Mouse (Mus musculus): ENCODE results near the gene Zfp536. TPM values are rescaled to one million over a fixed set of nuclear protein-coding genes. Genes with fewer than 3 reads are reported as not detected.

The Zfp536 gene
- polyA plus RNA-seq, 1 experiment from 2014 or later, result 7.2 TPM

DNA sequence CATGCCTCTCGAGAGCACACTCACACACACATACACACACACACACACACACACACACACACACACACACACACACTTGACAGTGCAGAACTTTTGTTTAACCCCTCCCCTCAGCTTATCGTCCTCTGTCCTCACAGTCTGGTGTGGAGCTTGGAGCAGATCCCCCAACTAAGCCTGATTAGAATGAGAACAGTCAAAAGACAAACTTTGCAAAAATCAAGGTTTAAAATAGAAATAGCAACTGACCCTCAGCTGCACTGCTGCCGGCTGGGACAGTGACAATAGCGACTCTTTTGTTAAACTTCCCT is 37.1 kb downstream of the Zfp536 start:
- ATAC-seq (ENCODE audit: low read depth), result no peak
- DNase-seq (ENCODE audit: low spot score), result no peak
- no peaks in the 10 kb centered on the region for H3K4me1 ChIP-seq (ENCODE audit: control insufficient read depth, insufficient read depth, low read length)
- no peak overlapping the region for H3K4me3 ChIP-seq (ENCODE audit: low read depth, low read length)
- H3K4me2 ChIP-seq (ENCODE audit: low read depth, low read length), result no peak overlapping the region
- no peaks in the 10 kb centered on the region for H3K36me3 ChIP-seq (ENCODE audit: control insufficient read depth, insufficient read depth, low read length)
- 29% methylated on average over 4 of the region's 4 CpGs for WGBS
- no peak overlapping the region for H3K27ac ChIP-seq (replicated peaks; ENCODE audit: low read depth, low read length)
- no peaks in the 10 kb centered on the region for H3K9me3 ChIP-seq (ENCODE audit: control insufficient read depth, low read length)
- no peaks in the 10 kb centered on the region for H3K27me3 ChIP-seq (replicated peaks; ENCODE audit: control insufficient read depth, insufficient read depth, low read length)
- H3K9ac ChIP-seq (ENCODE audit: low read depth, low read length), result no peak overlapping the region

DNA sequence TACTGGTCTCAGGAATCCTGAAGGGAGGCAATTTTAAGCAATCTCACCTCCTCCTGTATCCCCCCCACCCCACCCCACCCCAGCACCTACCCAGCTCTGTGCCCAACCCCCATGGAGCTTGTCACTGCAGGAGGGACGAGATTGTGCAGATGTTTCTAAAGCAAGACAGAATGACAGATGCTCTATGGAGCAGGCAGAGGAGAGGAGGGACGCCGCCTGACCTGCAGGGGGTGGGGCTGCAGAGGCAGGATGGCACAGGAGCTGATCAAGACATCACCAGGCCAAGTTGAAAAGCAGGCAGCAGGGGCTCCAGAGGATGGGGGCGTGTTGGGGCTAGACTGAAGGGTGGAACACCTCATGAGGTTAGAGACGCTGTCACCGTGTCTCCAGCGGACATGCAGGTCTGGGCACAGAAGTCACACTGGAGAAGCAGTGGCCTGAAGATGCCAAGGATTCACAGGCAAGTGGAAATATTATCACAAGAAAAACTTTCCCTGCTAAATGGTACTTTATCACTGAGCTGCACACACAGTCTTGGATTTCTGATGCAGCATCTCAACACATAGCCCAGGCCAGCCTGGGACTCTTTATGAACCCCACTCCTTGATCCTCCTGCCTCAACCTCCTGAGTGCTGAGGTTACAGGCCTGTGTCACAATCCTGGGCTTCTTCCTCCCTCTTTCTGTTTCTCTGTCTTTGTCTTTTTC is 37.6 kb downstream of the Zfp536 start:
- DNase-seq (ENCODE audit: low spot score) (no peak), ATAC-seq (ENCODE audit: low read depth) (no peak)
- H3K4me2 ChIP-seq (ENCODE audit: low read depth, low read length), result no peak overlapping the region
- no peaks in the 10 kb centered on the region for H3K36me3 ChIP-seq (ENCODE audit: control insufficient read depth, insufficient read depth, low read length)
- no peaks in the 10 kb centered on the region for H3K9me3 ChIP-seq (ENCODE audit: control insufficient read depth, low read length)
- no peak overlapping the region for H3K4me3 ChIP-seq (ENCODE audit: low read depth, low read length)
- 49% methylated on average over 7 of the region's 7 CpGs for WGBS
- no peak overlapping the region for H3K27ac ChIP-seq (replicated peaks; ENCODE audit: low read depth, low read length)
- H3K4me1 ChIP-seq (ENCODE audit: control insufficient read depth, insufficient read depth, low read length), result no peaks in the 10 kb centered on the region
- H3K9ac ChIP-seq (ENCODE audit: low read depth, low read length), result no peak overlapping the region
- no peaks in the 10 kb centered on the region for H3K27me3 ChIP-seq (replicated peaks; ENCODE audit: control insufficient read depth, insufficient read depth, low read length)

DNA sequence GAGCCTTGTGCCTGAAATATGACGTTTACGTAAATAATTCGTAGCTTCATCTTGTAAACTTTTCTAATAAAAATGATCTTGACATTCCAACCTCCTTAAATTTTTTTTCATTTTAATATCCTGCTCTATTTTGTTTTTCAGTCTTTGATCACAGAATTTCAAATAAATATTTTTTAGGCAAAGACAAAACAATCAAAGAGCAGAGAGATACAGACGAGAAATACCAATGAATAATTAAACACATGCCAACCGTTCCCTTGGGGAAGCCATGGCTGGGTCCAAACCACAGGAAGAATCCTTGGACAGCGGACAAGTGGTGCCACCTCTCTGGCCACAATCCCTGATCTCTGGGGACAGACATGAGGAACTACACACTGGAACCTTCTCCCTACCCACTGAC is 38.3 kb downstream of the Zfp536 start:
- ATAC-seq (ENCODE audit: low read depth) (no peak), DNase-seq (ENCODE audit: low spot score) (no peak)
- Histone ChIP-seq H3K4me3 (ENCODE audit: low read depth, low read length) (no peak overlapping the region), H3K4me1 (ENCODE audit: control insufficient read depth, insufficient read depth, low read length) (no peaks in the 10 kb centered on the region), H3K9ac (ENCODE audit: low read depth, low read length) (no peak overlapping the region), H3K36me3 (ENCODE audit: control insufficient read depth, insufficient read depth, low read length) (no peaks in the 10 kb centered on the region), H3K4me2 (ENCODE audit: low read depth, low read length) (no peak overlapping the region), H3K27ac (replicated peaks; ENCODE audit: low read depth, low read length) (no peak overlapping the region), H3K27me3 (replicated peaks; ENCODE audit: control insufficient read depth, insufficient read depth, low read length) (no peaks in the 10 kb centered on the region), H3K9me3 (ENCODE audit: control insufficient read depth, low read length) (no peaks in the 10 kb centered on the region)
- 69% methylated on average over 6 of the region's 6 CpGs for WGBS

DNA sequence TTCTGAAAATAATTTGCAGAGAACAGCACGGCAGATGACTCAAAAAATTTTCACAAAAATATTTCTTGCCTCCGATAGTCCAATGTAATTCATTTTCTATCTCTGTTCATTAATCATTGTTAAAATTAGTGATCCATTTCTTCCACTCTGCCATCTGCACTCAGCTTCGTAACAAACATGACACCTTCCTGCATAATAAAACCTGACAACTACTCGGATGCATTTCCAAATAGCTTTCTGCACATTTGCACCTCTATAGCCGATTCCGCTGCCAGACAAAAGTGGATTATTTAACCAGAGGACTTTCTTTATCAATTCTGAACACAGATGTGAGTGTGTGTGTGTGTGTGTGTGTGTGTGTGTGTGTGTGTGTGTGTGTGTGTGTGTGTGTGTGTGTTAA is 38.9 kb downstream of the Zfp536 start:
- DNase-seq (ENCODE audit: low spot score) (no peak), ATAC-seq (ENCODE audit: low read depth) (no peak)
- Histone ChIP-seq H3K9ac (ENCODE audit: low read depth, low read length) (no peak overlapping the region), H3K4me3 (ENCODE audit: low read depth, low read length) (no peak overlapping the region), H3K4me1 (ENCODE audit: control insufficient read depth, insufficient read depth, low read length) (no peaks in the 10 kb centered on the region), H3K9me3 (ENCODE audit: control insufficient read depth, low read length) (no peaks in the 10 kb centered on the region), H3K27me3 (replicated peaks; ENCODE audit: control insufficient read depth, insufficient read depth, low read length) (no peaks in the 10 kb centered on the region), H3K36me3 (ENCODE audit: control insufficient read depth, insufficient read depth, low read length) (no peaks in the 10 kb centered on the region), H3K27ac (replicated peaks; ENCODE audit: low read depth, low read length) (no peak overlapping the region), H3K4me2 (ENCODE audit: low read depth, low read length) (no peak overlapping the region)
- WGBS, result 72% methylated on average over 6 of the region's 6 CpGs

DNA sequence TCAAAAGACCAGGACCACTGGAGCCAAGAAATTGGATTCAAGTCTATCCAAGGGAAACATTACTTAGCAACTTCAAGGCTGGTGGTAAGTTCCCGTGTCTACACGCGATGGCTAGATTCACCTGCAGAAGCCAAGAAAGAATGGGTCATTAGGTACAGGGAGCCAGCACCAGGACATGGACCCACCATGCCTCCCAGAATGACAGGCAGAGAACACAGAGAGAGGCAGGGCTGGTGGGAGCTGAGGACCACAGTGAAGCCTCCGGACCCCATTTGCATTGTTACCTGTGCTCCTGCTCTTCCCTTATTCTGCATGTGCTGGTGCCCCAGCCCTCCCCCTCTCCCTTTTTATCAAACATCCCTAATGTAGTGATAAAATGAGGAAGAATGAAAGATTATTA is 39.4 kb downstream of the Zfp536 start:
- 93% methylated on average over 4 of the region's 4 CpGs for WGBS
- Histone ChIP-seq H3K27me3 (replicated peaks; ENCODE audit: control insufficient read depth, insufficient read depth, low read length) (no peaks in the 10 kb centered on the region), H3K4me3 (ENCODE audit: low read depth, low read length) (no peak overlapping the region), H3K4me2 (ENCODE audit: low read depth, low read length) (no peak overlapping the region), H3K36me3 (ENCODE audit: control insufficient read depth, insufficient read depth, low read length) (no peaks in the 10 kb centered on the region), H3K9ac (ENCODE audit: low read depth, low read length) (no peak overlapping the region), H3K27ac (replicated peaks; ENCODE audit: low read depth, low read length) (no peak overlapping the region), H3K9me3 (ENCODE audit: control insufficient read depth, low read length) (no peaks in the 10 kb centered on the region), H3K4me1 (ENCODE audit: control insufficient read depth, insufficient read depth, low read length) (no peaks in the 10 kb centered on the region)
- DNase-seq (ENCODE audit: low spot score), result no peak
- no peak for ATAC-seq (ENCODE audit: low read depth)

DNA sequence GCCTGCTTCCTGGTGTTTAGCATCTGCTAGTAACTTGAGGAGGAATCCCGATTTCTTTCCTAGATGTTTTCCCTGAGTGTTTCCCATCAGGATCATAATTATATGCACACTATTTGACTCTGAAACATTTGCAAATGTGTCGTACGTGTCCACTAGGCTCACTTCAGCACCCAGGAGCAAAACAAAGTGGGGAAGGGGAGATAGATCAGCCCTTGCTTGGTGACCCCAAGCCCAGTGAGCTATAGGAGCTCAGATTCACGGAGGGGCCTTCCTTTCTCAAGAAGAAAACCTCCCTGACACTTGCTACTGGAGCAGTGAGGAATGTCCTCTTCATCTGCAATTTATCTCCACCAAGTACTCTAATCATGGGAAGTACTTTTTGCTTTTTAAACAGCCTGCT is 40.7 kb downstream of the Zfp536 start:
- no peak overlapping the region for H3K9ac ChIP-seq (ENCODE audit: low read depth, low read length)
- WGBS, result 57% methylated on average over 4 of the region's 4 CpGs
- no peak overlapping the region for H3K27ac ChIP-seq (replicated peaks; ENCODE audit: low read depth, low read length)
- no peaks in the 10 kb centered on the region for H3K36me3 ChIP-seq (ENCODE audit: control insufficient read depth, insufficient read depth, low read length)
- no peak overlapping the region for H3K4me2 ChIP-seq (ENCODE audit: low read depth, low read length)
- H3K4me3 ChIP-seq (ENCODE audit: low read depth, low read length), result no peak overlapping the region
- no peak for DNase-seq (ENCODE audit: low spot score)
- no peak for ATAC-seq (ENCODE audit: low read depth)
- no peaks in the 10 kb centered on the region for H3K4me1 ChIP-seq (ENCODE audit: control insufficient read depth, insufficient read depth, low read length)
- H3K9me3 ChIP-seq (ENCODE audit: control insufficient read depth, low read length), result no peaks in the 10 kb centered on the region
- H3K27me3 ChIP-seq (replicated peaks; ENCODE audit: control insufficient read depth, insufficient read depth, low read length), result no peaks in the 10 kb centered on the region

DNA sequence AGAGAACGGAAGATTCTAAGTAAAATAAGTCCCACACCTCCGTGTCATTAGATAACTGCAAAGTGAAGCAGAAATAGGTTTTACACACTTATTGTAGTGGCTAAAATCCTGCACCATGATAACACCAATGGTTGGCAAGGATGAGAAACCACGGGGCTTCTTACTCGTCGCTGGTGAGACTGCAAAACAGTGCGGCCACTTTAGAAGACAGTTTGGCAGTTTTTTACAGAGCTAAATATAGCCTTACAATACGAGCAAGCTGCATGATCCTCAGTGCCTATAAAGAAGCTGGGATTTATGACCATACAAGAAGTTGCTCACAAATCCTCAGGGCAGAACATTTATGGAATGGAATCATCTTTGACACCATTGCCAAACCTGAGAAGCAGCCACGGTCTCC is 45.7 kb downstream of the Zfp536 start:
- Histone ChIP-seq H3K4me3 (ENCODE audit: low read depth, low read length) (no peak overlapping the region), H3K27ac (replicated peaks; ENCODE audit: low read depth, low read length) (no peak overlapping the region), H3K36me3 (ENCODE audit: control insufficient read depth, insufficient read depth, low read length) (no peaks in the 10 kb centered on the region), H3K27me3 (replicated peaks; ENCODE audit: control insufficient read depth, insufficient read depth, low read length) (no peaks in the 10 kb centered on the region), H3K4me1 (ENCODE audit: control insufficient read depth, insufficient read depth, low read length) (no peaks in the 10 kb centered on the region), H3K4me2 (ENCODE audit: low read depth, low read length) (no peak overlapping the region), H3K9ac (ENCODE audit: low read depth, low read length) (no peak overlapping the region), H3K9me3 (ENCODE audit: control insufficient read depth, low read length) (no peaks in the 10 kb centered on the region)
- DNase-seq (ENCODE audit: low spot score), result no peak
- no peak for ATAC-seq (ENCODE audit: low read depth)
- 84% methylated on average over 8 of the region's 8 CpGs for WGBS

DNA sequence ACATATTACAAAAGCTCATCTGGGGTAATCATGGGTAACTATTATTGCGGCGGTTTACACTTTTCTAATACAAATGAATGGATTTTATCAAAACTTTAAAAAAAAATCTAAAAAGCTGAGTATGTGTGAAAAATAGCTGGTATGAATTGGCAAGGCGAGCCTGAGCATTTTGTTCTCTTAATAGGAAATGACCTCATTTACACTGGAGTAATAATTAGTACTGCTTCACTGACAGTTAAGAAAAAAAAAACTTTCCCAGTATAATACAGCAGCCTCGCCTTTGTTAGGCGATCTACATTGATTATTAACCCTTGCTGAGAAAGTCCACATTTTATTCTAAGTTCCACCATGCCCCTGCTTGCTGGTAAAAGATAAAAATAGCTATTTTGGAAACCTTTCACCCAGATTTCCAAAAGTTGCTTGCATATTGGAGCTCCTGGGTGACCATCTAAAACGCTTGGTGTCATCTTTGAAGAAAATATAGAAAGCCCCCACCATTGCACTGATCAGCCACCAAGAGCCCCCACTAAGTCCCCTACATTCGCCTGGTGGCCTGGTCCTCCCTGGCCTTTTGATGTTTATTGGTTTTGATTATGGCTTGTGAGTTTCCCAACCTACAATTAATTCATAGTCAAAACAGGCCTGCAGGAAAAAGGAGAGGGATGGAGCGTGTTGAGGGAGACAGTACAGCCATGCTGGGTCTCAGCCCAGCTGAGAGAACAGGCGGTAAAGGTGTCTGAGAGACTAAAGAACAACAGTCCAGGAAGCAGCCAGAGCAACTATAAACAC is 49.2 kb downstream of the Zfp536 start:
- H3K9ac ChIP-seq (ENCODE audit: low read depth, low read length), result no peak overlapping the region
- H3K4me3 ChIP-seq (ENCODE audit: low read depth, low read length), result no peak overlapping the region
- H3K9me3 ChIP-seq (ENCODE audit: control insufficient read depth, low read length), result no peaks in the 10 kb centered on the region
- H3K27ac ChIP-seq (replicated peaks; ENCODE audit: low read depth, low read length), result no peak overlapping the region
- H3K4me2 ChIP-seq (ENCODE audit: low read depth, low read length), result no peak overlapping the region
- no peaks in the 10 kb centered on the region for H3K27me3 ChIP-seq (replicated peaks; ENCODE audit: control insufficient read depth, insufficient read depth, low read length)
- WGBS, result 63% methylated on average over 9 of the region's 9 CpGs
- DNase-seq (ENCODE audit: low spot score) (peak; percentile 26), ATAC-seq (ENCODE audit: low read depth) (no peak)
- no peaks in the 10 kb centered on the region for H3K4me1 ChIP-seq (ENCODE audit: control insufficient read depth, insufficient read depth, low read length)
- H3K36me3 ChIP-seq (ENCODE audit: control insufficient read depth, insufficient read depth, low read length), result no peaks in the 10 kb centered on the region

DNA sequence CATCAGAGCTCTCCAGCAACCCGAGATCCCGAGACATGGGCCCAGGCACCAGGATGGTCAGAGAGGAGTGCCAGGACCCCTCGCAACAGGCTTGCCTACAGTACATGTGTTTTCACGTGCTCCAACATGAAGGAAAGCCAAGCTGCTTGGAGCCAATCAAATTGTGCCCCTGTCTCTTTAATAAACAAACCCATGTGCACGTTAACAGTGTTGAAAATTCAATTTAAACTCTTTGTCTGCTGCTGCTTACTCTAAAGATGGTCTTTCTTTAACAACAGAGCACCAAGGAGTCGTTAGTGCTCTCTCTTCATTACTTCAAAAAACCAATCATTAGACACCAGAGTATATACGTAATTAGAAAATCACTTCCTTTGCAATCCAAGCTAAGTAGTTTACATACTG is 50.2 kb downstream of the Zfp536 start:
- Histone ChIP-seq H3K4me2 (ENCODE audit: low read depth, low read length) (no peak overlapping the region), H3K4me3 (ENCODE audit: low read depth, low read length) (no peak overlapping the region), H3K4me1 (ENCODE audit: control insufficient read depth, insufficient read depth, low read length) (no peaks in the 10 kb centered on the region), H3K27ac (replicated peaks; ENCODE audit: low read depth, low read length) (no peak overlapping the region), H3K9me3 (ENCODE audit: control insufficient read depth, low read length) (no peaks in the 10 kb centered on the region), H3K9ac (ENCODE audit: low read depth, low read length) (no peak overlapping the region), H3K36me3 (ENCODE audit: control insufficient read depth, insufficient read depth, low read length) (no peaks in the 10 kb centered on the region), H3K27me3 (replicated peaks; ENCODE audit: control insufficient read depth, insufficient read depth, low read length) (no peaks in the 10 kb centered on the region)
- ATAC-seq (ENCODE audit: low read depth), result no peak
- DNase-seq (ENCODE audit: low spot score), result no peak
- WGBS, result 41% methylated on average over 7 of the region's 7 CpGs
